Mouse (Mus musculus) layer of hippocampus, adult 8-10 months (tissue): Measurements from ENCODE around the gene Eif4a2. TPM values are rescaled to one million over a fixed set of nuclear protein-coding genes. Genes with fewer than 3 reads are reported as not detected.

Experiments used
- DNase-seq, 2 experiments: peaks; one replicate each; pipeline ENCODE4 v3.0.0; 2022; ENCODE audit warnings: low spot score in 2 of 2
- total RNA-seq, 4 experiments: library from RNA; stranded (reverse); gene quantifications; 2 replicates each; pipeline ENCODE4 v1.2.4; 2022

Eif4a2 gene
- total RNA-seq, 4 experiments from 2014 or later: 842 to 987 (median 891) TPM

GRCm38 (mm10) chr16:23103841-23104240 is 3.4 kb upstream of the Eif4a2 start:
- DNase-seq: no peak

DNA sequence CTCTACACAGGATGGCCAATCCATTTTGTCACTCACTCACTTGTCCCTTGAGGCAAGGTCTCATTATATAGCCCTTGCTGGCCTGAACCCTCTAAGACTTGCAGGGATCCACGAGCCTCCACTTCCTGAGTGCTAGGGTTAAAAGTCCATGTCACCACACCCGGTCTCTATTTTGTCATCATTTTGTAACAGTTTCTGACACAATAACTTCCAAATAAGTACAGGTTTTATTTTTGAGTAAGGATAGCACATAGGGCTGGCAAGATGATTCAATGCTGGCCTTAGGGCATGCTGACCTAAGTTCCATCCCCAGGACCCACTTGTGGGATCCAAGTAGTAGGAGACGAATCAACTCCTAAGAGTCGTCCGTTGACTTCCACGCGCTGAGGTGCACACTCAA is 1.1 kb upstream of the Eif4a2 start:
- DNase-seq: no peak

- peak; percentile 76 to 82 for DNase-seq
Measured at GRCm38 (mm10) chr16:23107946-23108759, 909 bp downstream of the Eif4a2 start.

DNA sequence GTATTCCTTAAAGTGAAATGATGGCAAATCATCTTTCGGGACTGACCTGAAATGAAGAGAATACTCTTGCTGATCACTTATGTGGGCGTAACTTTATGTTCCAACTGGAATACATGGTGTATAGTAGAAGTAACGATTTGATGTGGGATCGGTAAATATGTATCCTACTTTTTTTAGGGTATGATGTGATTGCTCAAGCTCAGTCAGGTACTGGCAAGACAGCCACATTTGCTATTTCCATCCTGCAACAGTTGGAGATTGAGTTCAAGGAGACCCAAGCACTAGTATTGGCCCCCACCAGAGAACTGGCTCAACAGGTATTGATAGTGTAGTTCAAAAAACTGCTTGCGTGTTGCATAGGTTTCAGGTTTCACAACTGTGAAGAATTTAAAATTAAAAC is 1.7 kb downstream of the Eif4a2 start:
- DNase-seq: no peak

- no peak for DNase-seq
Measured at GRCm38 (mm10) chr16:23109350-23110280, 2.4 kb downstream of the Eif4a2 start.

DNA sequence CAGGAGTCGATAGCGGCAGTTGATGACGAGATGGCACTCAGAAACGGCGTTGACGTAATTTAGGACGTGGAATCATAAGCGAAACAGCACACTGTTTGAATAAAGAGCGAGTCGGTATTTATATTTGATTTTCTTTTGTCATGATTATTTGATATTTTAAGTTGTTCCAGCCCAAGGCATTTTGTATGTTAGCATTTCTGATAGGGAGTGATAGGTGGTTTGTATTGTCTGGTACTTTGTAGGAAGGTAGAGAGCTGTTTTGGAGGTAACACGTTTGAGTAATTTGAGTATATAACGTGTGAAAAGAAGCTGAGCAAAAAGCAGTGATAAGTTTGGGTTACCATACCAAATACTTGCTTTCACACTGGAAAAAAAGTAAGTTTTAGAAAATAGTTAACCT is 5.1 kb downstream of the Eif4a2 start:
- no peak for DNase-seq

GRCm38 (mm10) chr16:23112861-23113435 is 5.7 kb downstream of the Eif4a2 start:
- DNase-seq: no peak

DNA sequence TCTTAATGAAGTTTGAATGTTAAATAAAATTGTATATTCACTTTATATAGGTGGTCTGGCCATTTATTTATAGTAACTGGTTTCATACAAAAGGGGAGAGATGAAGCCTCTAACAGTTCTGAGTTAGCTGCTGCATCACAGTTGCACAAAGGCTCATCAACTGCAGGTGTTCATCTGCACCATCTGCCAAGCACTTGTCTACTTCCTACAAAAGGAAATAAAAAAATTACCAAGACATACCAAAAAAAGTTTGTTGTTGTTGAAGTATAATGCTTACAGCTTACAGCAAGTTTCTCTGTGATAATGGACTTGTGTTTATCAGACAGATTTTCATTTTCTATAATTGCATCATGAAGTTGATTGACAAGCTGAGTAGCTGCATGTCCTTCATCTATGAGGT is 6.7 kb downstream of the Eif4a2 start:
- DNase-seq: no peak

DNA sequence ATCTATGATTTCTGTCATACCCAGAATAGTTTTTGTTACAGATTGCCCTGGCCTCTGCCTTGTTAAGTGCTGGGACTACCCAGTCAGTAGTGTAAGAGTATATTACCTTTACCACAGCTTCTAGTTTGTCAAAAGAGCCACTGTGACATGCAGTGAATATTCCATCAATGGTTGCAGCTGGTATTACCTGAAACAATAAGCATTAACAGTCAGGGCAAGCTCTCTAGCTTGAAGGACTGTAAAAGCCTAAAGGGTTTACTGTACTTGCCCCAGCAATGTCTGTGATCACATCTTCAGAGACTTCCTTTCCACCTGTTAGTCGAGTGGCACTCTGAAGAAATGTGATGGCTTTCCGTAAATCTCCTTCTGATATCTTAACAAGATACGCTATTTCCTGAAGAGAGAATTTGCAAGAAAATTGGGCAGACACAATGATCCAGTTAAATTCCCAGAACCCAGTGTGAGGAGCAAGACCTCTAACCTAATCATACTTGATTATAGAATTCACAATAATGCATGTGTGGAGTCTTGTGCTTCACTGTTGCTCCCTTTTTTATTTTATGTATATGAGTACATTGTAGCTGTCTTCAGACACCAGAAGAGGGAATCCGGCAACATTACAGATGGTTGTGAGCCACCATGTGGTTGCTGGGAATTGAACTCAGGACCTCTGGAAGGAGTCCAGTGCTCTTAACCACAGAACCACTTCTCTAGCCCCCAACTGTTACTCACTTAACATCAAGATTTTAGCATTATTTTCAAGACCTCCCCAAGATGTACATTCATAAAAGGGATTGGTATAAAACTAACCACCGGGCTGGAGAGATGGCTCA is 7.3 kb downstream of the Eif4a2 start:
- DNase-seq: no peak

- no peak for DNase-seq
Measured at GRCm38 (mm10) chr16:23115486-23115885, 8.2 kb downstream of the Eif4a2 start.

DNA sequence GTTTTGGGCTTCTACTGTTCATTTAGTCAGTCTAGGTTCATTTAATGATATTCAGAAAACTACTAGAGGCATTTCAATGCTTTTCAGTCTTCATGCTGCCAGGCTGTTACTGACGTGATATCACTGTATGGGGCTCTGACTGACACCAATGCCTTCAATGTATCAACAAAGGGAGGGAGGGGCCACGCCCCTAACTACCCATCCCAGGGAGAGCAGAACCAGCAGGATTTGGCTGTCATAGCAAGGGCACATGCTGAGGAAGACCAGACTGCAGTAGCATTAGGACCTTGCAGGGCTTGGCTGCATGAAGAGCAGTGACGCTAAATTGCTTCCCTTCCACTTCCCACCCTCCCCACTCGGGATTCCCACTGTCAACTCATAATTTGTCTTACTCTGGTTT is 9.9 kb downstream of the Eif4a2 start:
- DNase-seq: no peak

DNA sequence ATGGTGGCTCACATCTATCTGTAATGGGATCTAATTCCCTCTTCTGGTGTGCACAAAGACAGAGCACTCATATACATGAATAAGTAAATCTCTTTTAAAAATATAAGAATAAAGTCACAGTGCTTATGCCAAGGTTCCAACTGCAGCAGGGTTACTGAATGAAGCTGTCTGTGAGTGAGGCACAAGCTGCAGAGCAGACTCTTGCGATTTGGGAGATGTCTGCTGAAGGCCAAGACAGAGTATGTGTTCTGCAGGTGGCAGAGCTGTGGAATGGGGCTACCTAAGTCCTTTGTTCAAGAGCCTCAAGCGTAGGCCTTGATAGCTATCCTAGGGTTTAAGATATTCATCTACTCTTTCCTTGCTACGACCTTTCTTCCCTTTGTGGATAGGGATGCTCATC is 15.2 kb downstream of the Eif4a2 start:
- DNase-seq: no peak

GRCm38 (mm10) chr16:23123104-23123503 is 15.9 kb downstream of the Eif4a2 start:
- DNase-seq: no peak

DNA sequence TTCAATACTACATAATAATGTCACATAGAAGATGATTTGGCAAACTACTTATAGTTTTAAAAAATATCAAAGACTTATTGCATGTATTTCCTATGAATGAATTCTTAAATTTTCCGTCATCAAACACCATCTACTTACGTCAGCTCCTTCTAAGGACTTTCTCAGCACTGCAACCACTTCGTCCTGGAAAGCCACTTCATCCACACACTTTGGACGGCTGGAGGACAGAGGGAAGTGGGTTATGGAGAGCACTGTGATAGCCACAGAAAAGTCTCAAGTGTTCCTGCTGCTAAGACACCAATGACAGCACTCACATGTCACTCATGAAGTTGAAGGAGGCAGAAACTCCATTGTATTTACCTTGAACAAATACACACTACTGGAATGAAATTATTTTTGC is 17.2 kb downstream of the Eif4a2 start:
- DNase-seq: no peak

DNA sequence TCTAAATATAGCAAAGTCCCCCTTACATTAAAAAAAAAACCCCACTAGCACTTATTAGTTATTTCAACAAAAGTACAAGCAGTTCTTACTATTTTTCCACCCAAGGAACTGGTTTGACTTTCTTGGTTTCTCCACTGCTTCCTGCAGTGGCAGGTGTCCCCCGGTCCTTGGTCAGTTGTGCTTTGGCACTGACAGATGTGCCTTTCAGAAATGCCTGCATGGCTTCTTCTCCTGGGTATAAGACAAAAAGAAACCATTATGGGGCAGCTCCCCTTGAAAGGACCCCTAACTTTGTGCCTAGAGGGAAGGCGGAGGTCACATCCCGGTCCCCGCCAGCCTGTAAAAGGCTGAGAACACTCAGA is 20.0 kb downstream of the Eif4a2 start:
- no peak for DNase-seq

- peak; percentile 84 to 92 for DNase-seq
Measured at GRCm38 (mm10) chr16:23127673-23128375, 20.6 kb downstream of the Eif4a2 start, which contains the start of gene Rfc4. Rfc4 (minus strand) TSS chr16:23127737.

GRCm38 (mm10) chr16:23130303-23130702 is 23.1 kb downstream of the Eif4a2 start:
- no peak for DNase-seq

- DNase-seq: no peak
Measured at GRCm38 (mm10) chr16:23132336-23132735, 25.1 kb downstream of the Eif4a2 start.

DNA sequence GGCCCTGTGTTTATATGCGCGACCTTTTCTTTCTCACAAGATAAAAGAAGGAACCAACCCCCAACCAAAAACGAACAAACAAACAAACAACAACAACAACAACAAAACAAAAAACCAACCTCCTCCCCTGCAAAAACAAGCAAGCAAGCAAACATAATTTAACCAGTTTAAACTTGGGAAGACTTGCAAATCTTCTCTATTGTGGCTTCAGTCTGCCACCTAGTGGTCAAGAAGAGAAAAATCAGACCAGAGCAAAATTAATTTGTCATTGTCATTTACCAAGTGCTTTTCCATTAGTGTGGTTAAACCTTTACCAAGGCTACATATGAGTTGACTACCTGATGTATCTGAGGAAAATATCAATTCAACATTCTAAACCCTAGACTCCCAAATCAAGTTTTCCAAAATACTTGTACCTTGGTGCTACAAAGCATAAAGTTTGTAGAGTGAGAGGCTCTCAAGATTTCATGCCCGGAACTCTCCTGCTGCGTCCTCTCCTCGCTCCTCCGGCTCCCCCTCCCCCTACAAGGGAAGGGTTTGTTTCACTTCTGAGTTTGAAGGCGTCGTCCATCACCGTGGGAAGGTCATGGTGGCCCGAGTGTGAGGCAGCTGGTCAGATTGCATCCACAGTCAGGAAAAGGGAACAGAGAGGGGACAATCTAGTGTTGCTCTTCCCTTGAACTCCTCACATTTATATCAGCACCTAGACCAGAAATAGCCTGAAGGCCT is 28.3 kb downstream of the Eif4a2 start:
- DNase-seq: no peak
